Mouse (Mus musculus) cerebellum, adult 2 months (tissue): ENCODE results near the gene Spast. TPM values are rescaled to one million over a fixed set of nuclear protein-coding genes. Genes with fewer than 3 reads are reported as not detected.
"Not testable (repeated sequence)": the region's sequence is repeated elsewhere in the genome, so short reads cannot be mapped to it uniquely, and the experiment has no call there.

ENCODE experiments used
- DNase-seq, 2 experiments: peaks; one replicate each; pipeline ENCODE4 v3.0.0; 2021
- H3K27ac ChIP-seq: fragments of 200-500 bp; 2 replicates; pipeline ENCODE4 v1.5.1; 2012; ENCODE audit warnings: low read length, control low read depth, inconsistent platforms; ENCODE audit not compliant: insufficient read depth
- H3K27me3 ChIP-seq: fragments of 200-500 bp; 2 replicates; pipeline ENCODE4 v1.6.1; 2012; ENCODE audit warnings: inconsistent platforms, mild to moderate bottlenecking, low read length, moderate library complexity; ENCODE audit not compliant: control insufficient read depth, insufficient read depth
- H3K4me1 ChIP-seq: fragments of 200-500 bp; 2 replicates; pipeline ENCODE4 v1.6.1; 2011; ENCODE audit warnings: low read length; ENCODE audit not compliant: control insufficient read depth, insufficient read depth
- H3K4me3 ChIP-seq: fragments of 200-500 bp; replicated peaks from 2 replicates; pipeline ENCODE3; 2011; ENCODE audit warnings: mild to moderate bottlenecking, low read depth, low read length, control low read depth; ENCODE audit not compliant: insufficient read depth
- CTCF ChIP-seq: fragments of 200-500 bp; IDR thresholded peaks from 2 replicates; pipeline ENCODE4 v1.5.1; 2011; ENCODE audit warnings: low read depth, mild to moderate bottlenecking, control low read depth, low read length, moderate library complexity, borderline replicate concordance; ENCODE audit not compliant: insufficient read depth
- POLR2A ChIP-seq: fragments of 200-500 bp; IDR thresholded peaks from 2 replicates; pipeline ENCODE4 v1.6.1; 2011; ENCODE audit warnings: low read length, control low read depth, borderline replicate concordance; ENCODE audit not compliant: insufficient read depth
- WGBS: fragments of 180-500 bp; shearing (Covaris S2); methylation state at CpG from one replicate; pipeline ENCODE4 v1.1.7; 2018; 5-methylcytosine and 5-hydroxymethylcytosine counted together
- polyA plus RNA-seq: library from polyadenylated mRNA; depleted of rRNA; stranded (reverse); fragments of >200 nt; gene quantifications from 2 replicates; pipeline ENCODE4 v1.2.3, GENCODE M21; 2012

Spast gene
- polyA plus RNA-seq, 1 experiment = 24.4 TPM

GRCm38 (mm10) chr17:74316309-74316863, 22.4 kb upstream of the Spast start:
- Histone ChIP-seq H3K27me3 (no peaks in the 10 kb centered on the region), H3K4me3 (peak overlapping the region; percentile 69), H3K27ac (peak overlapping the region; percentile 68), H3K4me1 (no peaks in the 10 kb centered on the region)
- WGBS = under 1% methylated on average over 47 of the region's 48 CpGs
- DNase-seq = peak; percentile 87 to 91
- TF ChIP-seq POLR2A (peak; percentile 98), CTCF (no peak; the same call in 1 of the 2 replicates)

GRCm38 (mm10) chr17:74318721-74319120, 20.1 kb upstream of the Spast start:
- TF ChIP-seq POLR2A = no peak
- TF ChIP-seq CTCF = no peak
- no peak overlapping the region for H3K4me3 ChIP-seq
- H3K27ac ChIP-seq = no peak overlapping the region
- no peaks in the 10 kb centered on the region for H3K27me3 ChIP-seq
- DNase-seq = no peak
- no peaks in the 10 kb centered on the region for H3K4me1 ChIP-seq
- WGBS = 93% methylated on average over 6 of the region's 6 CpGs

GRCm38 (mm10) chr17:74322400-74323054, 16.3 kb upstream of the Spast start:
- Histone ChIP-seq H3K4me3 (no peak overlapping the region), H3K27me3 (no peaks in the 10 kb centered on the region), H3K27ac (no peak overlapping the region), H3K4me1 (no peaks in the 10 kb centered on the region)
- TF ChIP-seq CTCF (peak; percentile 28; the same call in 1 of the 2 replicates), POLR2A (no peak)
- no peak for DNase-seq
- WGBS = 39% methylated on average over 5 of the region's 5 CpGs

- Histone ChIP-seq H3K4me3 (no peak within 1 kb of the TSS), H3K4me1 (no peaks in the 10 kb centered on the region), H3K27ac (no peak within 1 kb of the TSS), H3K27me3 (no peaks in the 10 kb centered on the region)
- WGBS = 79% methylated on average over 2 of the region's 2 CpGs
- TF ChIP-seq CTCF = no peak
- no peak for DNase-seq
Observed at GRCm38 (mm10) chr17:74323844-74324243, 14.9 kb upstream of the Spast start, which contains the start of gene Dpy30. Dpy30 (minus strand) TSS chr17:74323944.

- not testable (repeated sequence) for DNase-seq, H3K27ac ChIP-seq, H3K4me3 ChIP-seq, H3K27me3 ChIP-seq, H3K4me1 ChIP-seq
- 84% methylated on average over 7 of the region's 7 CpGs for WGBS
Observed at GRCm38 (mm10) chr17:74327195-74327594, 11.6 kb upstream of the Spast start.

GRCm38 (mm10) chr17:74328146-74328545, 10.6 kb upstream of the Spast start:
- DNase-seq, H3K4me3 ChIP-seq, H3K4me1 ChIP-seq, H3K27me3 ChIP-seq, H3K27ac ChIP-seq: not testable (repeated sequence)
- peak; percentile 29; the same call in 1 of the 2 replicates for TF ChIP-seq CTCF
- 52% methylated on average over 2 of the region's 2 CpGs for WGBS

GRCm38 (mm10) chr17:74331049-74331676, 7.6 kb upstream of the Spast start:
- no peak for TF ChIP-seq CTCF
- no peak for TF ChIP-seq POLR2A
- 82% methylated on average over 9 of the region's 9 CpGs for WGBS
- Histone ChIP-seq H3K4me1 (no peaks in the 10 kb centered on the region), H3K27ac (no peak overlapping the region), H3K4me3 (no peak overlapping the region), H3K27me3 (no peaks in the 10 kb centered on the region)
- DNase-seq = no peak

GRCm38 (mm10) chr17:74338225-74338931, 409 bp upstream of the Spast start:
- under 1% methylated on average over 42 of the region's 50 CpGs for WGBS
- TF ChIP-seq POLR2A (peak; percentile 91), CTCF (no peak)
- peak overlapping the region; percentile 35; the same call in 1 of the 2 replicates for H3K27ac ChIP-seq

More at GRCm38 (mm10) chr17:74338225-74338931, 409 bp upstream of the Spast start:
- H3K4me1 ChIP-seq = peaks cover 9% of the 10 kb centered on the region
- peak overlapping the region; percentile 70 for H3K4me3 ChIP-seq
- H3K27me3 ChIP-seq = no peaks in the 10 kb centered on the region
- peak; percentile 97 for DNase-seq
